Mouse (Mus musculus): ENCODE measurements around the gene Gpr179. TPM values are rescaled to one million over a fixed set of nuclear protein-coding genes. Genes with fewer than 3 reads are reported as not detected.

Gene Gpr179
- polyA plus RNA-seq, 1 experiment from 2014 or later = 0.48 TPM

DNA sequence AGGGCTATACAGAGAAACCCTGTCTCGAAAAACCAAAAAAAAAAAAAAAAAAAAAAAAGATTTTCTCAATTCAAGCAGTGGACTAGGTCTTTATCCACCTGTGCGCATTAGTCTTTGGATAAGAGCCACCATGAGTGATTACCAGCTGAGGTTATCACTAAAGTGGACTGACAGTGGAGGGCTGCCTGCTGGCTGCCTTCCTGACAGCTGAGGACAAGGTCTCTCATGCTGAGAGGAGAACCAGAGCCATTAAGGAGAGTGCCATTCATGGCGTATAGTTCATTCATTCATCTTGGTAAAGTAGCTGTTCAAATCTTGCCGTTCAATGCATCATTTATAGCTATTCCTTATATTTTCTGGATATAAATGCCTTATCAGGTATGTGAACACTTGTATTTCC, 55.3 kb downstream of the Gpr179 start:
- Histone ChIP-seq H3K27ac (no peak overlapping the region), H3K4me3 (replicated peaks) (no peak overlapping the region), H3K9me3 (no peaks in the 10 kb centered on the region), H3K36me3 (no peaks in the 10 kb centered on the region), H3K4me1 (replicated peaks) (no peaks in the 10 kb centered on the region), H3K27me3 (no peaks in the 10 kb centered on the region), H3K4me2 (replicated peaks) (no peak overlapping the region), H3K9ac (replicated peaks) (no peak overlapping the region)
- no peak for ATAC-seq
- 97% methylated on average over 3 of the region's 4 CpGs for WGBS

DNA sequence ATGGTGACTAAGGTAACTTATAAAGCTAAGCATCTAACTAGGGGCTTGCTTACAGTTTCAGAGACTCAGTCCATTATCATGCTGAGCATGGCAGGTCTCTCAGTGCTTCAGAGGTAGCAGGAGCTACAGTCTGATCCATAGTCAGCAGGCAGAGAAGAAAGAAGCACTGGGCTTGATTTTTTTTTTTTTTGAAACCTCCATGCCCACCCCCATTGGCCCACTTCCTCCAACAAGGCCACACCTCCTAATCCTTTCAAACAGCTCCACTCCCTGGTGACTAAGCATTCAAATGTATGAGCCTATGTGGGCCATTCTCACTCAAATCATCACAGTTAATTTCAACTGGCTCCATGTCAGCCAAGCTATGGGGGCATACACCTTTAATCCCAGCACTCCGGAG, 59.1 kb downstream of the Gpr179 start:
- no peaks in the 10 kb centered on the region for H3K27me3 ChIP-seq
- 0 out of 2 replicates have a peak, but pooled peaks cover 4% of the 10 kb centered on the region for H3K4me1 ChIP-seq (replicated peaks)
- no peak overlapping the region for H3K4me2 ChIP-seq (replicated peaks)
- no peak overlapping the region for H3K9ac ChIP-seq (replicated peaks)
- no peak overlapping the region for H3K4me3 ChIP-seq (replicated peaks)
- H3K27ac ChIP-seq = no peak overlapping the region
- WGBS = 93% methylated on average over 1 of the region's 1 CpGs
- H3K36me3 ChIP-seq = no peaks in the 10 kb centered on the region
- no peak for ATAC-seq
- no peaks in the 10 kb centered on the region for H3K9me3 ChIP-seq

DNA sequence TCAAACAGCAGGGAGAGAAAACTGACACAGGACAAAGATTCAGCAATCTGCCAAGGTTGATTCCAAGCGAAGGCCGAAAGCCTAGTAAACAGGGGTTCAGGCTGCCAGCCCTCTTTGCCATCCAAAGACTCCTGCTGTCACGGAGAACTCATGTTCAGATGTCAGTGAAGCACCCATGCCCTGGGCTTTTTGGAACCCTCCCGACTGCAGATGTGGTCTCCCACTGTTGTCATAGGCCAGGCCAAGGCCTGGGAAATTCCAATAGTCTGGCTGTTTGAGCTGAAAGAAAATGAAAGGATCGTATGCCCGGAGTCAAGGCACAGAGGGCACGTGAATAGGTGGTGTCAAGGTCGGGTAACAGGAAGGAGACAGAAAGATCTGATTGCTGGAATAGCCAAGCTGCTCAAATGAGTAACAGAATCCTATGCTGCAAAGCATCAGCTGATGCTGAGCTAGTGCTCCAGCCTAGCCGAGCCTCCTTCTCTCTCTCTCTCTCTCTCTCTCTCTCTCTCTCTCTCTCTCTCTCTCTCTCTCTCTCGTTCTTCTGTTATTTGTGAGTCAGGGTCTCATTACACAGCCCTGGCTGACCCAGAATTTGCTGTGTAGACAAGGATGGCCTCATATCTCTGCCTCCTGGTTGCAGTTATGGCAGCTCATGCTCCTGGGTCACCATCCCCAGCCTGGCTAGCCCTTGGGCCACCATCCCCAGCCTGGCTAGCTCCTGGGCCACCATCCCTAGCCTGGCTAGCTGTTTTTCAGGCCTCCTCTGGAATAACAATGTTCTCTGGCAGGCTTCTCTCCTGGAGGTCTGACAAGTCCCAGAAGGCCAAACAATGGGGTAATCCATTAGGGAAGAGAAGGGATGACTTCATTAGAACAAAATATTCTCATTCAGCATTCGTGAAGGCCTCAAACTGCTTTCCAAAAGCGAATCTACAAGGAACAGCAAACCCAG, 62.3 kb downstream of the Gpr179 start:
- ATAC-seq = no peak
- no peak overlapping the region for H3K27ac ChIP-seq
- no peaks in the 10 kb centered on the region for H3K27me3 ChIP-seq
- WGBS = 47% methylated on average over 12 of the region's 12 CpGs
- H3K36me3 ChIP-seq = no peaks in the 10 kb centered on the region
- no peaks in the 10 kb centered on the region for H3K9me3 ChIP-seq
- H3K4me3 ChIP-seq (replicated peaks) = no peak overlapping the region
- 0 out of 2 replicates have a peak, but pooled peaks cover 4% of the 10 kb centered on the region for H3K4me1 ChIP-seq (replicated peaks)
- peak overlapping the region; percentile 2; the same call in 1 of the 2 replicates for H3K9ac ChIP-seq (replicated peaks)
- H3K4me2 ChIP-seq (replicated peaks) = no peak overlapping the region

DNA sequence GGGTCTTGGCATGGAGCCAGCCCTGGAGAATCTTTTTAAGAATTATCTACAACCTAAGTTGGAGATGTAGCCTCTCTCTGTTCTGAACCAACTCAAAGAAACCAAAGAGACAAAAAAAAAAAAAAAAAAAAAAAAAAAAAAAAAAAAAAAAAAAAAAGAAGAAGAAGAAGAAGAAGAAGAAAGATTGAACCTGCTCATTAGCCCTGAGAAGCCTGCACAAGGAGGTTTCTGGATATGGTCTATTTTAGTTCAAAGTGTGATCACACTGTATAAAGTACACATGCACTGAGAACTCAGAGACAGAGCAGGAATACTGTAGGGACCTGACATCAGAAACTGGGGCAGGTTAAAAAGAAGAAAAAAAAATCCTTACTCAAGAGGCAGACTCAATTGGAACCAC, 64.2 kb downstream of the Gpr179 start:
- Histone ChIP-seq H3K27me3 (no peaks in the 10 kb centered on the region), H3K4me2 (replicated peaks) (no peak overlapping the region), H3K27ac (no peak overlapping the region), H3K36me3 (no peaks in the 10 kb centered on the region), H3K9ac (replicated peaks) (no peak overlapping the region), H3K9me3 (no peaks in the 10 kb centered on the region), H3K4me1 (replicated peaks) (0 out of 2 replicates have a peak, but pooled peaks cover 4% of the 10 kb centered on the region), H3K4me3 (replicated peaks) (no peak overlapping the region)
- no peak for ATAC-seq

DNA sequence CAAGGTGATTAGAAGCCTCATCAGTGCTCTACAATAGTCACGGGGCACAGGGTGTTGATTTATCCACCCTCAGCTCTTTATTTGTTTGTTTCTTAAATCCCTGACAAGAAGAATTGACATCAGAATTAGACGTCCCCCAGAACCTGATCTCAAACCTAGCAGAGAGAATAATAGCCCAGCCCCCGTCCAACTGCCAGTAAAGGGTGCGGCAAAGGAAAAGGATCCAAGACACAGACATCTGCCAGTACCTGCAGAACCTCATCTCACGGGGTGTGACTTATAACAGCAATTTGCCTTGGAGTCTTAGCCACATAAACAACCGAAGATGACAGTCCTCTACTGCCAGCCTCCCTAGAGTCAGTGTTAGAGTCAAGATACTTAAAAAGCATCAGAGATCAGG, 64.9 kb downstream of the Gpr179 start:
- no peak overlapping the region for H3K4me2 ChIP-seq (replicated peaks)
- 44% methylated on average over 6 of the region's 6 CpGs for WGBS
- H3K4me3 ChIP-seq (replicated peaks) = no peak overlapping the region
- no peaks in the 10 kb centered on the region for H3K9me3 ChIP-seq
- no peaks in the 10 kb centered on the region for H3K36me3 ChIP-seq
- no peaks in the 10 kb centered on the region for H3K27me3 ChIP-seq
- H3K27ac ChIP-seq = no peak overlapping the region
- H3K9ac ChIP-seq (replicated peaks) = no peak overlapping the region
- ATAC-seq = no peak
- H3K4me1 ChIP-seq (replicated peaks) = 0 out of 2 replicates have a peak, but pooled peaks cover 4% of the 10 kb centered on the region

DNA sequence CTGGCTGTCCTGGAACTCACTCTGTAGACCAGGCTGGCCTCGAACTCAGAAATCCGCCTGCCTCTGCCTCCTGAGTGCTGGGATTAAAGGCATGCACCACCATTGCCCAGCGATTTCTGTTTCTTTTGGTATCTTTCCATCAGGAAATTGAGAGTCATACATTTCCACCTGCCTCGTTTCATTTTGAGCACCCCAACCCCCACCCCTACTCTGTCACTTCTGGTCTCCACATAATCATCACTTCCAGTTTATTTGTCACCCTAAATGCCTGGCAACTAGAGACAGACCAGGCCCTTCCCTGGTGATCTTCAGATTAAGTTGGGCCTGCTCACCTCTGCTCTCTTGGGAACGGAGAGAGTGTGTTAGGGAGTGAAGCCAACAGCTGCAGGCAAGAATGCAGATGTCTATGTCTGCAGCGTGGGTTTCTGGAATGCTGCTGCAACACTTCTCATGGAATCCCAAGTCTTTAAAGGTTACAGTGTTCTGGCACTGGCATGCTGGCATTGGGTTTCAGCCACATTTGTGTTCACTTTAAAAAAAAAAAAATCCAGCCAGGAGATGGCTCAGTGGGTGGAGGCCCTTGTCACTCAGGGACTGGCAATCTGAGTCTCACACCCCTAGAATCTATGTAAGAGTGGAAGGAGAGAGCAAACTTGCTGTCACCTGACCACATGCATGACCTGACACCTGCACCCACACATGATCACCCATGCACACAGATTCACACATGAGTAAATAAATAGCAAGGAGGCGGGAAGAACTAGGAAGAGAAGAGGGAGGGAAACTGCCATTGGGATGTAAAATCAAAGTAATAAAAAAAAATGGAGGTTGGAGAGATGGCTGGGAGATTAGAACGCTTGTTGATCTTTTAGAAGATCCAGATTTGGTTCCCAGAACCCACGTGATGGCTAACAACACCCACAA, 65.8 kb downstream of the Gpr179 start:
- no peak overlapping the region for H3K4me3 ChIP-seq (replicated peaks)
- 79% methylated on average over 9 of the region's 9 CpGs for WGBS
- H3K27me3 ChIP-seq = no peaks in the 10 kb centered on the region
- H3K9me3 ChIP-seq = no peaks in the 10 kb centered on the region
- no peak overlapping the region for H3K4me2 ChIP-seq (replicated peaks)
- no peak overlapping the region for H3K27ac ChIP-seq
- H3K4me1 ChIP-seq (replicated peaks) = peaks cover 4% of the 10 kb centered on the region; the same call in 1 of the 2 replicates
- no peak for ATAC-seq
- no peak overlapping the region for H3K9ac ChIP-seq (replicated peaks)
- H3K36me3 ChIP-seq = no peaks in the 10 kb centered on the region

DNA sequence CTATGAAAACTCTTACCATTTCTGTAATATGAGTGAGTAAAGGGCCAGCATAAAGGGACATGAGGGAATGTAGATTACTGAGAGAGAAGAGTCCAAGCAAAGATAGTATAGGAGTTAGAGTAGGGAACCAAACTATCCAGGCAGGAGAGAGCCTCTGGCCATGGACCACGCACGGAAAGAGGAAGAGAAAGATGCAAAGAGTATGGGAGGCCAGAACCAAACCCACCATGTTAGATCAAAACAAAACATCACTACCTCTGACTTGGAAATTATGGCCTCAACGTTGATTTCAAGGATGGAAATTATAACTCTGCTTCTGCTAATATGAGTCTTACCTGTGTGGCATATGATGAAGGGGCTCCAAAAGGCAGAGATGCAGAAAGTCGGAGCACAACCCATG, 67.0 kb downstream of the Gpr179 start:
- no peak overlapping the region for H3K4me2 ChIP-seq (replicated peaks)
- H3K9me3 ChIP-seq = no peaks in the 10 kb centered on the region
- H3K36me3 ChIP-seq = no peaks in the 10 kb centered on the region
- H3K4me3 ChIP-seq (replicated peaks) = no peak overlapping the region
- no peak for ATAC-seq
- H3K27ac ChIP-seq = no peak overlapping the region
- H3K27me3 ChIP-seq = no peaks in the 10 kb centered on the region
- H3K4me1 ChIP-seq (replicated peaks) = peaks cover 3% of the 10 kb centered on the region; the same call in 1 of the 2 replicates
- 75% methylated on average over 4 of the region's 4 CpGs for WGBS
- H3K9ac ChIP-seq (replicated peaks) = no peak overlapping the region

DNA sequence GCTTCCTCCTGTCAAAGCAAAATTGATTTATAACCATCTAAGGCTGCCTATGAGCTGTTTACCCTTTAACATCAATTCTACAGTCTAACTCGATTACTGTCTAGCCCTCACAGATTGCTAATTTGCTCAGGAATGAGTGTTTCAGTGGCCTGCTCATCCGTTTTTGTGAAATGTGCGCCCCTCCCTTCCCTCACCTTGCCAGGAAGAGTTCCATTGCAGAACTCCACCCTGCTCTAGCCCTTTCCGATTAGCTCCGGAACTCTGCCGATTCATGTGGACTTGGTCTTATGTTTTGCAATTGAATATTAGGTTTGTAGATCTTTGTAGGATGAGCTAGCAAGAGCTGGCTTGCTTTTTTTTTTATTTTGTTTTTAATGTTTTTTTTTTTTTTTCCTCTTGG, 69.7 kb downstream of the Gpr179 start:
- peaks cover 17% of the 10 kb centered on the region for H3K4me1 ChIP-seq (replicated peaks)
- H3K36me3 ChIP-seq = no peaks in the 10 kb centered on the region
- no peaks in the 10 kb centered on the region for H3K9me3 ChIP-seq
- H3K4me2 ChIP-seq (replicated peaks) = no peak overlapping the region
- WGBS = 89% methylated on average over 6 of the region's 6 CpGs
- H3K27me3 ChIP-seq = no peaks in the 10 kb centered on the region
- no peak overlapping the region for H3K27ac ChIP-seq
- no peak overlapping the region for H3K4me3 ChIP-seq (replicated peaks)
- ATAC-seq = no peak
- H3K9ac ChIP-seq (replicated peaks) = no peak overlapping the region

Other genes starting within 250 kb of the Gpr179 start
- 0.08 and 0.16 TPM in 2 replicates for gene Tbx21, start 236.7 kb downstream of the Gpr179 start, polyA plus RNA-seq (2015; fragmentation: Nextera tagmentation; extraction: Ambion mirVana)
- gene Tbkbp1, start 200.6 kb downstream of the Gpr179 start, polyA plus RNA-seq (2015; fragmentation: Nextera tagmentation; extraction: Ambion mirVana) = 5.6 and 6.7 TPM in 2 replicates
- 43.0 and 47.3 TPM in 2 replicates for gene Kpnb1, start 164.2 kb downstream of the Gpr179 start, polyA plus RNA-seq (2015; fragmentation: Nextera tagmentation; extraction: Ambion mirVana)
- gene Npepps, start 71.4 kb downstream of the Gpr179 start, polyA plus RNA-seq (2015; fragmentation: Nextera tagmentation; extraction: Ambion mirVana) = 146 and 156 TPM in 2 replicates
- gene Mrpl45, start 36.4 kb downstream of the Gpr179 start, polyA plus RNA-seq (2015; fragmentation: Nextera tagmentation; extraction: Ambion mirVana) = 39.6 and 46.4 TPM in 2 replicates
- gene Socs7, start 10.5 kb upstream of the Gpr179 start, polyA plus RNA-seq (2015; fragmentation: Nextera tagmentation; extraction: Ambion mirVana) = 8.8 and 9.4 TPM in 2 replicates
- gene Arhgap23, start 63.5 kb upstream of the Gpr179 start, polyA plus RNA-seq (2015; fragmentation: Nextera tagmentation; extraction: Ambion mirVana) = 5.1 and 6.5 TPM in 2 replicates
- gene 4933428G20Rik, start 148.3 kb upstream of the Gpr179 start, polyA plus RNA-seq (2015; fragmentation: Nextera tagmentation; extraction: Ambion mirVana) = 0.88 and 1.2 TPM in 2 replicates
- 7.0 and 8.5 TPM in 2 replicates for gene Srcin1, start 224.1 kb upstream of the Gpr179 start, polyA plus RNA-seq (2015; fragmentation: Nextera tagmentation; extraction: Ambion mirVana)